Mouse (Mus musculus): ENCODE measurements around the gene Coro6. TPM values are rescaled to one million over a fixed set of nuclear protein-coding genes. Genes with fewer than 3 reads are reported as not detected.

The Coro6 gene
- polyA plus RNA-seq, 1 experiment from 2014 or later: 0.22 TPM

- no peak overlapping the region for H3K4me3 ChIP-seq (ENCODE audit: low read depth, low read length)
- H3K27ac ChIP-seq (ENCODE audit: low read depth): no peak overlapping the region
- H3K27me3 ChIP-seq (ENCODE audit: insufficient read depth, low read length): no peaks in the 10 kb centered on the region
- WGBS: 96% methylated on average over 2 of the region's 2 CpGs
- no peaks in the 10 kb centered on the region for H3K9me3 ChIP-seq (ENCODE audit: low read depth, low read length)
- no peak for ATAC-seq (ENCODE audit: insufficient read depth)
- DNase-seq: no peak
- no peak overlapping the region for H3K9ac ChIP-seq
- TF ChIP-seq CTCF (IDR thresholded peaks at IDR 0.05; ENCODE audit: low read depth): no peak
- H3K4me1 ChIP-seq (ENCODE audit: insufficient read depth): no peaks in the 10 kb centered on the region
- peaks cover 18% of the 10 kb centered on the region for H3K36me3 ChIP-seq (ENCODE audit: insufficient read depth)
- H3K4me2 ChIP-seq: no peak overlapping the region
Measured at GRCm38 (mm10) chr11:77437026-77437425, 25.2 kb upstream of the Coro6 start.

DNA sequence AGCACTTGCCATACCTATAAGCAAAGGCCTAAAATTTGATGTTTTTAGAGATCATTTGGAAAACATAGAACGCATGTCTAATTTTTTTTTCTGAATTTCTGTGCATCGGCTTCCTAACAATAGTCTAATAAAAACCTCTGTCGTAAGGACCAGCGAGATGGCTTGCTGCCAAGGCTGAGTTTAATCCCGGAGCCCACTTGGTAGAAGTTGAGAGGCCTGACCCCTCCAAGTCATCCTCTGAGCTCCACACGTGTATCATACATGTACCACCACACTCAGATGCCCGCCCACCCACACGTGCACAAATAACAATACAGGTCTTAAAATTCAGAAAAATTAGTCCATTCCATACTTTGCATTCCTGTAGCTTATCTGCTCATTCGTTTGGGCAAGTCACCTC is 22.1 kb upstream of the Coro6 start:
- ATAC-seq (ENCODE audit: insufficient read depth): no peak
- DNase-seq: no peak
- WGBS: 77% methylated on average over 9 of the region's 9 CpGs
- no peak for TF ChIP-seq CTCF (IDR thresholded peaks at IDR 0.05; ENCODE audit: low read depth)
- Histone ChIP-seq H3K9me3 (ENCODE audit: low read depth, low read length) (no peaks in the 10 kb centered on the region), H3K36me3 (ENCODE audit: insufficient read depth) (peaks cover 22% of the 10 kb centered on the region), H3K27me3 (ENCODE audit: insufficient read depth, low read length) (no peaks in the 10 kb centered on the region), H3K4me1 (ENCODE audit: insufficient read depth) (0 out of 2 replicates have a peak, but pooled peaks cover 3% of the 10 kb centered on the region), H3K4me2 (no peak overlapping the region), H3K9ac (no peak overlapping the region), H3K4me3 (ENCODE audit: low read depth, low read length) (no peak overlapping the region), H3K27ac (ENCODE audit: low read depth) (no peak overlapping the region)

GRCm38 (mm10) chr11:77441020-77441419 is 21.2 kb upstream of the Coro6 start:
- no peak overlapping the region for H3K4me3 ChIP-seq (ENCODE audit: low read depth, low read length)
- no peak overlapping the region for H3K9ac ChIP-seq
- peaks cover 3% of the 10 kb centered on the region; the same call in 1 of the 2 replicates for H3K4me1 ChIP-seq (ENCODE audit: insufficient read depth)
- 83% methylated on average over 8 of the region's 8 CpGs for WGBS
- no peak overlapping the region for H3K27ac ChIP-seq (ENCODE audit: low read depth)
- peaks cover 22% of the 10 kb centered on the region for H3K36me3 ChIP-seq (ENCODE audit: insufficient read depth)
- no peaks in the 10 kb centered on the region for H3K27me3 ChIP-seq (ENCODE audit: insufficient read depth, low read length)
- TF ChIP-seq CTCF (IDR thresholded peaks at IDR 0.05; ENCODE audit: low read depth): no peak
- ATAC-seq (ENCODE audit: insufficient read depth) (no peak), DNase-seq (no peak)
- H3K9me3 ChIP-seq (ENCODE audit: low read depth, low read length): no peaks in the 10 kb centered on the region
- no peak overlapping the region for H3K4me2 ChIP-seq

- peak; percentile 55; the same call in 1 of the 2 replicates for ATAC-seq (ENCODE audit: insufficient read depth)
- H3K9me3 ChIP-seq (ENCODE audit: low read depth, low read length): no peaks in the 10 kb centered on the region
- H3K27ac ChIP-seq (ENCODE audit: low read depth): peak overlapping the region; percentile 44
- WGBS: 50% methylated on average over 7 of the region's 7 CpGs
- no peak for TF ChIP-seq CTCF (IDR thresholded peaks at IDR 0.05; ENCODE audit: low read depth)
- no peaks in the 10 kb centered on the region for H3K27me3 ChIP-seq (ENCODE audit: insufficient read depth, low read length)
- peak; percentile 75 for DNase-seq
- H3K4me1 ChIP-seq (ENCODE audit: insufficient read depth): peaks cover 3% of the 10 kb centered on the region; the same call in 1 of the 2 replicates
- H3K4me3 ChIP-seq (ENCODE audit: low read depth, low read length): no peak overlapping the region
- no peak overlapping the region for H3K9ac ChIP-seq
- peaks cover 21% of the 10 kb centered on the region for H3K36me3 ChIP-seq (ENCODE audit: insufficient read depth)
- no peak overlapping the region for H3K4me2 ChIP-seq
Measured at GRCm38 (mm10) chr11:77442186-77443170, 19.7 kb upstream of the Coro6 start.

GRCm38 (mm10) chr11:77444939-77445338 is 17.3 kb upstream of the Coro6 start:
- no peak overlapping the region for H3K9ac ChIP-seq
- H3K36me3 ChIP-seq (ENCODE audit: insufficient read depth): peaks cover 20% of the 10 kb centered on the region
- no peak for TF ChIP-seq CTCF (IDR thresholded peaks at IDR 0.05; ENCODE audit: low read depth)
- ATAC-seq (ENCODE audit: insufficient read depth) (peak; percentile 76), DNase-seq (peak; percentile 89)
- no peaks in the 10 kb centered on the region for H3K9me3 ChIP-seq (ENCODE audit: low read depth, low read length)
- WGBS: 29% methylated on average over 2 of the region's 2 CpGs
- no peaks in the 10 kb centered on the region for H3K27me3 ChIP-seq (ENCODE audit: insufficient read depth, low read length)
- peaks cover 3% of the 10 kb centered on the region; the same call in 1 of the 2 replicates for H3K4me1 ChIP-seq (ENCODE audit: insufficient read depth)
- H3K4me2 ChIP-seq: no peak overlapping the region
- no peak overlapping the region for H3K27ac ChIP-seq (ENCODE audit: low read depth)
- H3K4me3 ChIP-seq (ENCODE audit: low read depth, low read length): no peak overlapping the region

DNA sequence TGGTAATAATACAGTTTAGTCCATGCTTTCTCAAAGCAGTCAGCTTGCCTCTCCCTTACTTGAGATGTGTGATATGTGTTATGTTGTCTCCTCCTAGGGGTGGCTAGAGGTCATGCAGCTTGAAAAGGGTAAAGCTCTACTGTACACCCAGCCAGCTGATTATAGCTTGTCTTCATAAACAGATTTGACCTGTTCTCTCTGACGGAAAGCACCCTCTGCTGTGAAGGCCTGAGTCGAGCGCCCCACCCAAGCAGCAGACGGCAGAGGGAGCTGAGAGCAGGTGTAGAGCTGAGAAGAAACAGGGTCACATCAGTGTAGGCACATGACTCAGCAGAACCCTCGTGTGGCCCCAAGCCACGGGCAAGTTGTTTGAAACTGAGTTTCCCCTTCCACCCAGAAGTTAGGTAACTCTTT is 15.6 kb upstream of the Coro6 start:
- Histone ChIP-seq H3K27me3 (ENCODE audit: insufficient read depth, low read length) (no peaks in the 10 kb centered on the region), H3K4me2 (no peak overlapping the region), H3K27ac (ENCODE audit: low read depth) (no peak overlapping the region), H3K9ac (no peak overlapping the region), H3K36me3 (ENCODE audit: insufficient read depth) (peaks cover 23% of the 10 kb centered on the region), H3K4me3 (ENCODE audit: low read depth, low read length) (no peak overlapping the region), H3K9me3 (ENCODE audit: low read depth, low read length) (no peaks in the 10 kb centered on the region), H3K4me1 (ENCODE audit: insufficient read depth) (peaks cover 3% of the 10 kb centered on the region; the same call in 1 of the 2 replicates)
- 42% methylated on average over 6 of the region's 6 CpGs for WGBS
- ATAC-seq (ENCODE audit: insufficient read depth): peak; percentile 71
- DNase-seq: peak; percentile 81
- peak; percentile 85 for TF ChIP-seq CTCF (IDR thresholded peaks at IDR 0.05; ENCODE audit: low read depth)

DNA sequence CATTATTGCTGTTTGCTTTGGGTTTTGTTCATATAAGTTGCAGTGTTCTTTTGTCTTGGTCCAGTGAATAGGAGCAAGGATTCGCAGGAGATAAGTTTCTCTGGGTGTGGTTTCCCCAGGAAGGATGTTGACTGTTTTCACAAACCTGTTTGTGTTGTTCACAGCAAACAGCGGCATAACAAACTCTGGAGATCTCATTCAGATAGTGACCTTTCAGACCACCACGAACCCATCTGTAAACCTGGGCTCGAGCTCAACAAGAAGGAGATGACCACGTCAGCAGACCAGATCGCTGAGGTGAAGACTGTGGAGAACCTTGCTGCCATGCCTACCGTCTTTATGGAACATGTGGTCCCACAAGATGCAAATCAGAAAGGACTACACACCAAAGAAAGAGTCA is 13.0 kb upstream of the Coro6 start:
- Histone ChIP-seq H3K27me3 (ENCODE audit: insufficient read depth, low read length) (no peaks in the 10 kb centered on the region), H3K4me2 (no peak overlapping the region), H3K4me1 (ENCODE audit: insufficient read depth) (no peaks in the 10 kb centered on the region; the same call in 1 of the 2 replicates), H3K9ac (no peak overlapping the region), H3K9me3 (ENCODE audit: low read depth, low read length) (no peaks in the 10 kb centered on the region), H3K27ac (ENCODE audit: low read depth) (no peak overlapping the region), H3K36me3 (ENCODE audit: insufficient read depth) (peaks cover 29% of the 10 kb centered on the region), H3K4me3 (ENCODE audit: low read depth, low read length) (no peak overlapping the region)
- no peak for ATAC-seq (ENCODE audit: insufficient read depth)
- DNase-seq: no peak
- TF ChIP-seq CTCF (IDR thresholded peaks at IDR 0.05; ENCODE audit: low read depth): no peak
- WGBS: 82% methylated on average over 7 of the region's 7 CpGs
